Mouse (Mus musculus): Measurements from ENCODE around the gene Psg20. TPM values are rescaled to one million over a fixed set of nuclear protein-coding genes. Genes with fewer than 3 reads are reported as not detected.
"Not testable (repeated sequence)": the region's sequence is repeated elsewhere in the genome, so short reads cannot be mapped to it uniquely, and the experiment has no call there.

The Psg20 gene
- polyA plus RNA-seq, 1 experiment from 2014 or later, result 0.11 TPM

GRCm38 (mm10) chr7:18626921-18627320 is 59.1 kb downstream of the Psg20 start:
- not testable (repeated sequence) for H3K9ac ChIP-seq; H3K4me2 ChIP-seq (replicated peaks); H3K4me1 ChIP-seq; ATAC-seq (ENCODE audit: insufficient number of reproducible peaks, low FRiP score, low TSS enrichment, low read depth); H3K36me3 ChIP-seq; H3K27ac ChIP-seq (replicated peaks); H3K4me3 ChIP-seq (replicated peaks); H3K27me3 ChIP-seq; H3K9me3 ChIP-seq (replicated peaks)
- 77% methylated on average over 8 of the region's 8 CpGs for WGBS

Other genes starting within 250 kb of the Psg20 start
- gene Psg26, start 202.0 kb downstream of the Psg20 start, polyA plus RNA-seq (2015; fragmentation: Nextera tagmentation; extraction: Ambion mirVana), result not detected in 2 replicates
- gene Psg25, start 153.9 kb downstream of the Psg20 start, polyA plus RNA-seq (2015; fragmentation: Nextera tagmentation; extraction: Ambion mirVana), result not detected in 2 replicates
- gene Psg27, start 118.9 kb downstream of the Psg20 start, polyA plus RNA-seq (2015; fragmentation: Nextera tagmentation; extraction: Ambion mirVana), result not detected in 2 replicates
- not detected in 2 replicates for gene Psg23, start 69.7 kb downstream of the Psg20 start, polyA plus RNA-seq (2015; fragmentation: Nextera tagmentation; extraction: Ambion mirVana)
- not detected in 2 replicates for gene Psg21, start 29.5 kb downstream of the Psg20 start, polyA plus RNA-seq (2015; fragmentation: Nextera tagmentation; extraction: Ambion mirVana)
- gene Psg22, start 31.9 kb upstream of the Psg20 start, polyA plus RNA-seq (2015; fragmentation: Nextera tagmentation; extraction: Ambion mirVana), result not detected in 2 replicates
- not detected in 2 replicates for gene Psg19, start 112.3 kb upstream of the Psg20 start, polyA plus RNA-seq (2015; fragmentation: Nextera tagmentation; extraction: Ambion mirVana)
- gene Psg17, start 135.4 kb upstream of the Psg20 start, polyA plus RNA-seq (2015; fragmentation: Nextera tagmentation; extraction: Ambion mirVana), result not detected in 2 replicates
- gene Mill2, start 153.8 kb upstream of the Psg20 start, polyA plus RNA-seq (2015; fragmentation: Nextera tagmentation; extraction: Ambion mirVana), result 1.0 and 1.1 TPM in 2 replicates
- 9.7 and 16.3 TPM in 2 replicates for gene Pglyrp1, start 185.1 kb upstream of the Psg20 start, polyA plus RNA-seq (2015; fragmentation: Nextera tagmentation; extraction: Ambion mirVana)
- gene Ccdc61, start 224.2 kb upstream of the Psg20 start, polyA plus RNA-seq (2015; fragmentation: Nextera tagmentation; extraction: Ambion mirVana), result 31.8 and 40.3 TPM in 2 replicates
- gene Nova2, start 239.7 kb upstream of the Psg20 start, polyA plus RNA-seq (2015; fragmentation: Nextera tagmentation; extraction: Ambion mirVana), result 0.56 and 0.60 TPM in 2 replicates

Measured in embryonic facial prominence, embryonic 15.5 days (tissue).